Mouse (Mus musculus) layer of hippocampus, postnatal 36 days (tissue): Measurements from ENCODE around the gene Phex. TPM values are rescaled to one million over a fixed set of nuclear protein-coding genes. Genes with fewer than 3 reads are reported as not detected.

Experiments
- DNase-seq, 2 experiments: peaks; one replicate each; pipeline ENCODE4 v3.0.0; 2022
- microRNA-seq, 2 experiments: library from miRNA; unstranded; fragments of <30 nt; microRNA quantifications; one replicate each; pipeline ENCODE4 v1.2.0; 2021
- total RNA-seq, 2 experiments: library from RNA; stranded (reverse); gene quantifications; 2 replicates each; pipeline ENCODE4 v1.2.3; 2021

Phex gene
- total RNA-seq, 2 experiments from 2014 or later: 0.12 to 0.33 TPM

DNA sequence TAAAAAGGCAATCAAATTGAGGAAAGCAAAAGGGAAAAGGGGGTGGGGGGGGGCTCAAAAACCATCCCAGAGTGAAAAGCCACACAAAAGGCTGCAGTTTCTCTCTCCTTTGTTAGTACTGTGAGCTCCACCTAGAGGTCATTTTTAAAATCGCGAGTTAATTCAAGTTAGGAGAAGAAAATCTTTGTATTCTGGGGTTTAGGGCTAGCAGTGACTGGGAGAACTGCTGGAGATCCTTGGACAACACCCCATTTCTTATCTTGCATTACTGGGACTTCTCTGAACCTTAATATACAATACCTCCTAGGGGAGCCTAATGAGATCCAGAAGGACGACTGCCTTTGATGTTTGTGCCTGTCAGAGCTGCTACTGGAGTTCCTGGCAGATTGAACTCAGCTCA is 107.7 kb downstream of the Phex start:
- DNase-seq: no peak

DNA sequence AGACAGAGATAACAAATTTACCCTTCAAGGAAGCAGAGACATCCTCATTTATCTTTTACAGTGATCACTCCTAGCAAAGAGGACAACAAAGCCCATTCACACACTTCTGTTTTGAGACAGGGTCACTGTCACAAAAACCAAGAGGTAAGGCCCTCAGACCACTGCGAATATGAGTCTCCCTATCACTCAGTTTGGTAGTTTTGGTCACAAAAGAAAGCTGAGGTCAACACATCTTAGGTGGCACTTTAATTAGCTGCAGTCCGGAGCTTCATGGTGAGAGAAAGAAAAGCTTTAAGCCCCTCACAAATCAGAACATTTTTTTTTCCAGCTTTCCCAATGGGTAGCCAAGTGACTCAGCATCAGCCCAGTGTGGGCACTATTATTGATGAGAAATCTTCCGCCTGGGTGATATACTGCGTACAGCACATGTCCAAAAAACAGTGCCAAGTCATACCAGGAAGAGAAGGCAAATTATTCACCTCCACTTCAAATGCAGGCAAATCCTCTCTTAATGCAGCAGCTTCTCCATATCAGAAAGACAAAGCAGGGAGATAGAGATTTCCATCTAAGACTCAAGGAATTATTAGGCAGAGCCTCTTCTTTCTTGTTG is 108.2 kb downstream of the Phex start:
- DNase-seq: no peak

- DNase-seq: no peak
Measured at GRCm38 (mm10) chrX:157305852-157306232, 109.3 kb downstream of the Phex start.

- no peak for DNase-seq
Measured at GRCm38 (mm10) chrX:157305193-157305851, 109.8 kb downstream of the Phex start.

- no peak for DNase-seq
Measured at GRCm38 (mm10) chrX:157292411-157292810, 122.7 kb downstream of the Phex start.

- no peak for DNase-seq
Measured at GRCm38 (mm10) chrX:157276581-157276980, 138.5 kb downstream of the Phex start.

- no peak for DNase-seq
Measured at GRCm38 (mm10) chrX:157273291-157273690, 141.8 kb downstream of the Phex start.

DNA sequence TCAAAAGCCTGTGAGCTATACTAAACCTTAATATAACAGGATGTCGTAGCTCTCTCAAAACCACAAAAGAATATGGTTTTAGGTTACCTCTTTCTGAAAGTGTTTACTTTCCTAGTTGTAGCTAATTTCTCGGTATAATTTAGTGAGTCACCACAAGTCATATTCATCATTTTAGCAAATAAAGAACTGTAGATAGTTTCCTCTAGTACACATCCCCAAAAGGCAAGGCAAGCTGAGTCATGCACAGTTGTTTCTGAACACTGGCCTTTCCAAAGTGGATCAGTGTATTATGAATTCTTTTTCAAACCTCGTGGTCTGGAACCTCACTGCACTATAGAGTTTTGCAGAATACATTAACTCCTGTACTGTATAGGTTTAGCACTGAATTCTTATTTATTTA is 143.5 kb downstream of the Phex start:
- DNase-seq: no peak

- DNase-seq: no peak
Measured at GRCm38 (mm10) chrX:157269726-157270305, 145.3 kb downstream of the Phex start.

DNA sequence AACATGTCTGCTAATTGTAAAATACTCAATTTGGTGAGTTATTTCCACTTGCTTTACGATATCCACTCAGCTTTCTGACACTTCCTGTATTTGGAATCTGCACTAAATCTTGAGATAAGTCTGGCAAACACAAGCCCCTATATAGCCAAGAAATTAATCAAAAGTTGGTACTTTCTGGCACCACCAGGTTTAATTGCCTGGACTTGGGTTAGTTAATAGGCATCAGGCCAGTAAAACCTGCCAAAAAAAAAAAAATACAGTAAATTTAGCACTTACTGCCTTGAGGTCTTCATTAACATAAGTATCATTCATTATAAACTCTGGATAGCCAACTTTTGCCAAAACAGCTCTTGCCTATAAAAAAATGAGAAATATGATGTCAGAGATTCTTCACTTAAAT is 147.0 kb downstream of the Phex start:
- DNase-seq: no peak

DNA sequence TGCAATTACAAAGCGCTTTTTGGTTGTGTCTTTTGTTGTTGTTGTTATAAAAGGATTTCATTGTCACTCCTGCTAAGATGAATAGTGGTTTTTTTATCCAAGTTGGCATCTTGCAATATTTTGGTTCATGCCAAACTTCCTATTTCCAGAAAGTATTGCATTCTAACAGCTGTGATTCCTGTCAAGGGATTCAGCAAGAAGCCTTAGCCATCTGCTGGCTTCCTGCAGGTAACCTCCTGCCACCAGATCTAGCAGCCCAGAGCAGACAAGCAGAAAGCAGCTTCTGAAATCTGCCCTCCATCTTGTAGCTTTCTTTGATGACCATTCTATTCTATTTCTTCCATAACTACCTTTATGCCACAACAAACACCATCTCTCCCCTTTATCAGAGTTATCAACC is 212.4 kb downstream of the Phex start:
- no peak for DNase-seq

DNA sequence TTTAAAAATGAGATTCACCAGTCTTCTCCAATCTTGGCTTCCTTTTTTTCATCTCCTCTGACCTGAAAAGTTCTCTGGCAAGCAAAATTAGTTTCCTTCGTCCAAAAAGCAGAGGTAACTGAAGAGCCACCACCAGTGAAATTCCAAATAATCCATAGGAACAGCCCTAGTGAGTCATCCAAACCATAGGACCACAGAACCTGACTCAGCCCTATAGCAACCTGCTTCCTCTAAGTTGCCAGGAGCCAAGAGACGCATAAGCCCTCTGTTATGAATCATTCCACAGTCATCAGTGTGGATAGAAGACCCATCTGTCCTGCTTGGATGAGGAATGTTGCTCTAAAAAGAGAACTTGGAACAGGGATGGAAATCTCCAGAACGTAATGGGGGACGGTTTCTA is 230.9 kb downstream of the Phex start:
- no peak for DNase-seq

- DNase-seq: no peak
Measured at GRCm38 (mm10) chrX:157180845-157181244, 234.3 kb downstream of the Phex start.

GRCm38 (mm10) chrX:157164142-157164541 is 251.0 kb downstream of the Phex start:
- no peak for DNase-seq

GRCm38 (mm10) chrX:157163394-157163793 is 251.7 kb downstream of the Phex start:
- DNase-seq: no peak

GRCm38 (mm10) chrX:157144675-157145074 is 270.4 kb downstream of the Phex start:
- no peak for DNase-seq

GRCm38 (mm10) chrX:157139601-157140000 is 275.5 kb downstream of the Phex start:
- no peak for DNase-seq

Small RNA genes within 50 kb of the gene (microRNA-seq; reads per million reads assigned to microRNA genes)
- gene Gm23798: 0 reads per million in 2 experiments

Other genes with a start within 250 kb of the Phex start
- gene Sms, start 77.0 kb upstream of the Phex start, total RNA-seq: 100 to 1,000 TPM; 105 to 106 TPM
- not detected for gene Yy2, start 153.7 kb upstream of the Phex start, total RNA-seq
- gene Mbtps2, start 183.4 kb upstream of the Phex start, total RNA-seq: 10 to 100 TPM; 30.3 to 33.2 TPM